Mouse (Mus musculus): Measurements from ENCODE around the gene Olfr917. TPM values are rescaled to one million over a fixed set of nuclear protein-coding genes. Genes with fewer than 3 reads are reported as not detected.

Gene Olfr917
- polyA plus RNA-seq (2012) = not detected in 2 replicates

DNA sequence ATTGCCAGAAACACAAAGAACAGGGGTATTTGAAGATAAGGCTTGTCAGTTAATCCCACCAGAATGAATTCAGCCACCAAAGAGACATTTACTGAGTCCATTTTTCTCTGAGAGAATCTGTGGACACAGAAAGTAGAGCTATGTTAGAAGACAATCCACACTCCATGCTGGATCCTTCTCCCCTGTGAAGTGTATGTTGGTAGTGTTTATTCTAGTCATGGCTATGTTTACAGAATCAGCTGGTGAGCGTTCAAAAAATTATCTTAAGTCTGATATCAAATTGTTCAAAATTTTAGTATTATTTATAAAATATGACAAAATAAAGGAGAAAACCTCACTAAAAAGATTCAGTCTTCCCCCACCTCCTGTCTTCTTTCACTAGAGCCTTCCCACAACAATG is at the start of gene Olfr917:
Gene Olfr917 (minus strand): TSS at position 101 of the 400 bp plus-strand sequence.
- no peak for TF ChIP-seq GATA1 (IDR thresholded peaks at IDR 0.05; ENCODE audit: low read length)
- no peak for TF ChIP-seq TAL1 (IDR thresholded peaks at IDR 0.05; ENCODE audit: low read length)
- Histone ChIP-seq H3K36me3 (ENCODE audit: control insufficient read depth) (no peaks in the 10 kb centered on the region), H3K9me3 (ENCODE audit: control insufficient read depth, low read length) (no peaks in the 10 kb centered on the region), H3K4me1 (ENCODE audit: control insufficient read depth) (no peaks in the 10 kb centered on the region), H3K4me3 (replicated peaks) (no peak within 1 kb of the TSS), H3K27me3 (ENCODE audit: control insufficient read depth) (no peaks in the 10 kb centered on the region)

GRCm38 (mm10) chr9:38674501-38674900 is 8.9 kb upstream of the Olfr917 start, which contains the start of gene Olfr918:
TSS of gene Olfr918 (minus strand) at chr9:38674601.
- Histone ChIP-seq H3K9me3 (ENCODE audit: control insufficient read depth, low read length) (no peaks in the 10 kb centered on the region), H3K36me3 (ENCODE audit: control insufficient read depth) (no peaks in the 10 kb centered on the region), H3K27me3 (ENCODE audit: control insufficient read depth) (no peaks in the 10 kb centered on the region), H3K4me1 (ENCODE audit: control insufficient read depth) (no peaks in the 10 kb centered on the region), H3K4me3 (replicated peaks) (no peak within 1 kb of the TSS)
- TF ChIP-seq TAL1 (IDR thresholded peaks at IDR 0.05; ENCODE audit: low read length) (no peak), GATA1 (IDR thresholded peaks at IDR 0.05; ENCODE audit: low read length) (no peak)

GRCm38 (mm10) chr9:38672887-38673286 is 7.2 kb upstream of the Olfr917 start:
- Histone ChIP-seq H3K36me3 (ENCODE audit: control insufficient read depth) (no peaks in the 10 kb centered on the region), H3K4me3 (replicated peaks) (no peak overlapping the region), H3K4me1 (ENCODE audit: control insufficient read depth) (no peaks in the 10 kb centered on the region), H3K9me3 (ENCODE audit: control insufficient read depth, low read length) (no peaks in the 10 kb centered on the region), H3K27me3 (ENCODE audit: control insufficient read depth) (no peaks in the 10 kb centered on the region)
- TF ChIP-seq GATA1 (IDR thresholded peaks at IDR 0.05; ENCODE audit: low read length) (no peak), TAL1 (IDR thresholded peaks at IDR 0.05; ENCODE audit: low read length) (no peak)

DNA sequence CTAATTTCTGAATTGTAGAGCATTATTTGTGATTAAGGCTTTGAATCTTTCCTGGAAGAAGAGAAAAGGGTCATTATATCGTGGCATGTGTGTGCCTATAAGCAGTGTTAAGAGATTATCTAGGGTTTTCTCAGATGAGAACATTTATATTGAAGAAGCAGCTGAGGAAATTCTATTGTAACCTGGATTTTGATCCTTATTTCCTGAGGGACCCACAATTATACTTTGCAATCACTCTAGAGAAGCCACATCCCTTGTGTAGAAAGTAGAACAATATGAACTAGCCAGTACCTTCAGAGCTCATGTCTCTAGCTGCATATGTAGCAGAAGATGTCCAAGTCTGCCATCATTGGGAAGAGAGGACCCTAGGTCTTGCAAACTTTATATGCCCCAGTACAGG is 5.9 kb downstream of the Olfr917 start, which contains the start of gene Olfr916:
Gene Olfr916 (minus strand): TSS at position 101 of the 400 bp plus-strand sequence.
- TF ChIP-seq TAL1 (IDR thresholded peaks at IDR 0.05; ENCODE audit: low read length) = no peak
- TF ChIP-seq GATA1 (IDR thresholded peaks at IDR 0.05; ENCODE audit: low read length) = no peak
- H3K9me3 ChIP-seq (ENCODE audit: control insufficient read depth, low read length) = no peaks in the 10 kb centered on the region
- H3K4me3 ChIP-seq (replicated peaks) = no peak within 1 kb of the TSS
- no peaks in the 10 kb centered on the region for H3K27me3 ChIP-seq (ENCODE audit: control insufficient read depth)
- no peaks in the 10 kb centered on the region for H3K36me3 ChIP-seq (ENCODE audit: control insufficient read depth)
- H3K4me1 ChIP-seq (ENCODE audit: control insufficient read depth) = no peaks in the 10 kb centered on the region

DNA sequence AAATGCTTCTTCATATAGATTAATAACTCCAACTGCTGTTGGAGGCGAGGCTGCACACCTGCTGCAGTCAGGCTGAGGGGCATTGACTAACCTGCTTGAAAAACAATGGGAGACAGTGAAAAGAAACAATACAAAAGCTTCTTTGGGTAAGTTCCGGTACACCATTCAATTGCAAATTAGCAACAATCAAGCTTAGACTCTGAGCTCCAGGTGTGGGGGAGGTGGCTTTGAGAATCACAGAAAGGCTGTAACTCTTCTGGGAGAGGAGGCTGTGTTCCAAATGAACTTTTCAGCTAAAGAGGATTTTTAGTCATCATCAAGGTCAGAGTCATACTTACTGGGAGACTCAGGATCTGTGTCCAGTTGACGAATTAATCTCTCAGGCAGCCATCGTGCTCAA is 33.2 kb downstream of the Olfr917 start:
- TF ChIP-seq GATA1 (IDR thresholded peaks at IDR 0.05; ENCODE audit: low read length) (no peak), TAL1 (IDR thresholded peaks at IDR 0.05; ENCODE audit: low read length) (no peak)
- peaks cover 2% of the 10 kb centered on the region; the same call in 1 of the 2 replicates for H3K9me3 ChIP-seq (ENCODE audit: control insufficient read depth, low read length)
- no peaks in the 10 kb centered on the region for H3K4me1 ChIP-seq (ENCODE audit: control insufficient read depth)
- no peaks in the 10 kb centered on the region for H3K36me3 ChIP-seq (ENCODE audit: control insufficient read depth)
- no peak overlapping the region for H3K4me3 ChIP-seq (replicated peaks)
- H3K27me3 ChIP-seq (ENCODE audit: control insufficient read depth) = no peaks in the 10 kb centered on the region

Other genes starting within 250 kb of the Olfr917 start
- not detected in 2 replicates for gene Olfr901, start 236.4 kb downstream of the Olfr917 start, polyA plus RNA-seq (2012)
- gene Olfr902, start 218.2 kb downstream of the Olfr917 start, polyA plus RNA-seq (2012) = not detected in 2 replicates
- gene Olfr904, start 202.7 kb downstream of the Olfr917 start, polyA plus RNA-seq (2012) = not detected in 2 replicates
- not detected in 2 replicates for gene Olfr905, start 194.7 kb downstream of the Olfr917 start, polyA plus RNA-seq (2012)
- gene Olfr906, start 178.8 kb downstream of the Olfr917 start, polyA plus RNA-seq (2012) = 0.01 TPM in 1 of 2 replicates, not detected in the other
- not detected in 2 replicates for gene Olfr907, start 170.0 kb downstream of the Olfr917 start, polyA plus RNA-seq (2012)
- gene Olfr911-ps1, start 144.3 kb downstream of the Olfr917 start, polyA plus RNA-seq (2012) = not detected in 2 replicates
- not detected in 2 replicates for gene Olfr910, start 128.0 kb downstream of the Olfr917 start, polyA plus RNA-seq (2012)
- gene Olfr912, start 85.7 kb downstream of the Olfr917 start, polyA plus RNA-seq (2012) = 0.01 TPM in 1 of 2 replicates, not detected in the other
- not detected in 2 replicates for gene Olfr913, start 73.1 kb downstream of the Olfr917 start, polyA plus RNA-seq (2012)
- gene Olfr914, start 60.7 kb downstream of the Olfr917 start, polyA plus RNA-seq (2012) = not detected in 2 replicates
- gene Olfr916, start 6.0 kb downstream of the Olfr917 start, polyA plus RNA-seq (2012) = not detected in 2 replicates
- gene Olfr918, start 8.8 kb upstream of the Olfr917 start, polyA plus RNA-seq (2012) = not detected in 2 replicates
- not detected in 2 replicates for gene Olfr919, start 37.8 kb upstream of the Olfr917 start, polyA plus RNA-seq (2012)
- gene Vwa5a, start 52.4 kb upstream of the Olfr917 start, polyA plus RNA-seq (2012) = 0.02 and 0.08 TPM in 2 replicates
- gene Olfr920, start 86.5 kb upstream of the Olfr917 start, polyA plus RNA-seq (2012) = not detected in 2 replicates
- not detected in 2 replicates for gene Olfr921, start 107.2 kb upstream of the Olfr917 start, polyA plus RNA-seq (2012)
- gene Olfr922, start 148.8 kb upstream of the Olfr917 start, polyA plus RNA-seq (2012) = not detected in 2 replicates
- gene Olfr923, start 160.7 kb upstream of the Olfr917 start, polyA plus RNA-seq (2012) = 0.04 TPM in 1 of 2 replicates, not detected in the other
- not detected in 2 replicates for gene Olfr924, start 178.6 kb upstream of the Olfr917 start, polyA plus RNA-seq (2012)
- gene Olfr26, start 189.2 kb upstream of the Olfr917 start, polyA plus RNA-seq (2012) = not detected in 2 replicates
- not detected in 2 replicates for gene Olfr926, start 211.3 kb upstream of the Olfr917 start, polyA plus RNA-seq (2012)

Measured in erythroblast, embryonic 14.5 days (primary cell).